Mouse (Mus musculus): ENCODE data around the gene Nono.

Gene Nono

GRCm38 (mm10) chrX:101486487-101487152 is 57.5 kb downstream of the Nono start:
- peak; percentile 39 for DNase-seq
